Mouse (Mus musculus) megakaryocyte progenitor cell, adult 5-6 weeks (primary cell): ENCODE data around the gene Gm14401. TPM values are rescaled to one million over a fixed set of nuclear protein-coding genes. Genes with fewer than 3 reads are reported as not detected.
"Not testable (repeated sequence)": the region's sequence is repeated elsewhere in the genome, so short reads cannot be mapped to it uniquely, and the experiment has no call there.

ENCODE experiments used
- ATAC-seq: replicated peaks from 2 replicates; pipeline ENCODE4 v1.8.0; 2016; ENCODE audit warnings: mild to moderate bottlenecking, moderate TSS enrichment, inconsistent platforms; ENCODE audit not compliant: poor library complexity
- total RNA-seq, 2 experiments: library from RNA; stranded (forward) in 1 of 2; stranded (reverse) in 1 of 2; fragments of 157-497, 149-512 nt in 1 of 2; fragments of 200-1000 nt in 1 of 2; gene quantifications; 2 replicates each; pipeline versions ENCODE4 v1.2.3 to v1.2.4; 2015 to 2017

Gene Gm14401
- 0.32 TPM in 1 of 2 replicates, not detected in the other for total RNA-seq (2015)
- not detected in 2 replicates for total RNA-seq (2017)

- not testable (repeated sequence) for ATAC-seq
Observed at GRCm38 (mm10) chr2:177073432-177074423, at the start of gene Gm14401. TSS of gene Gm14401 (plus strand) at chr2:177074320.

- ATAC-seq = not testable (repeated sequence)
Observed at GRCm38 (mm10) chr2:177072807-177073206, 1.3 kb upstream of the Gm14401 start.

DNA sequence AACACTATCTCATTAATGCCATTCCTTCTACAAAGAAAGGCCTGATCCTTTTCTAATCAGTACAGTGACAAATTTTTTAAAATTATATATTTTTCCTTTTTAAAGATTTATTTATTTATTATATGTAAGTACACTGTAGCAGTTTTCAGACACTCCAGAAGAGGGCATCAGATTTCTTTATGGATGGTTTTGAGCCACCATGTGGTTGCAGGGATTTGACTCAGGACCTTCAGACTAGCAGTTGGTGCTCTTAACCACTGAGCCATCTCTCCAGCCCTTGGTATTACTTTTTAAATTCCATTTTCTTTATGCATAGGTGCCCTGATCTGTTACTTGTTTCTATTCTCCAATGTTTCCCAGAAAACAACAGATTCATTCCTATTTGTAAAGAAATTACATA lies 895 bp downstream of the Gm14401 start:
- ATAC-seq = not testable (repeated sequence)

GRCm38 (mm10) chr2:177079866-177080265 lies 5.7 kb downstream of the Gm14401 start:
- not testable (repeated sequence) for ATAC-seq

- ATAC-seq = not testable (repeated sequence)
Observed at GRCm38 (mm10) chr2:177109086-177109485, 35.0 kb downstream of the Gm14401 start.

GRCm38 (mm10) chr2:177129097-177129496 lies 55.0 kb downstream of the Gm14401 start:
- ATAC-seq = not testable (repeated sequence)

Other genes starting within 250 kb of the Gm14401 start
- not detected in 2 replicates for gene Gm14408, start 243.2 kb upstream of the Gm14401 start, total RNA-seq (2015)
- not detected in 2 replicates for gene Gm14408, start 243.2 kb upstream of the Gm14401 start, total RNA-seq (2017)
- gene Gm14296, start 146.5 kb upstream of the Gm14401 start, total RNA-seq (2015) = 9.0 and 14.6 TPM in 2 replicates
- 8.8 and 10.6 TPM in 2 replicates for gene Gm14296, start 146.5 kb upstream of the Gm14401 start, total RNA-seq (2017)
- gene Gm14419, start 73.4 kb upstream of the Gm14401 start, total RNA-seq (2015) = 6.8 and 14.4 TPM in 2 replicates
- 4.5 and 24.1 TPM in 2 replicates for gene Gm14419, start 73.4 kb upstream of the Gm14401 start, total RNA-seq (2017)
- gene Gm14410, start 132.1 kb downstream of the Gm14401 start, total RNA-seq (2015) = 17.1 and 20.0 TPM in 2 replicates
- 11.4 and 14.2 TPM in 2 replicates for gene Gm14410, start 132.1 kb downstream of the Gm14401 start, total RNA-seq (2017)
- gene Gm14409, start 192.7 kb downstream of the Gm14401 start, total RNA-seq (2015) = not detected in 2 replicates
- gene Gm14409, start 192.7 kb downstream of the Gm14401 start, total RNA-seq (2017) = 0.74 TPM in 1 of 2 replicates, not detected in the other
- 0.64 and 2.4 TPM in 2 replicates for gene Gm14412, start 250.0 kb downstream of the Gm14401 start, total RNA-seq (2015)
- gene Gm14412, start 250.0 kb downstream of the Gm14401 start, total RNA-seq (2017) = 0.14 and 0.54 TPM in 2 replicates